Mouse (Mus musculus) heart, postnatal 0 days (tissue): ENCODE measurements around the gene Tmem129. TPM values are rescaled to one million over a fixed set of nuclear protein-coding genes. Genes with fewer than 3 reads are reported as not detected.

Experiments used
- ATAC-seq: fragments of 200-750 bp; cut with Nextera tagmentation; 2 replicates; pipeline ENCODE4 v1.8.0; 2017; ENCODE audit warnings: low read depth, moderate number of reproducible peaks, moderate library complexity; ENCODE audit not compliant: insufficient read depth
- DNase-seq: peaks from one replicate; pipeline ENCODE4 v3.0.0-alpha.2; 2016; ENCODE audit warnings: low spot score
- H3K27ac ChIP-seq: fragments of 300-500 bp; sonication (generic); 2 replicates; pipeline ENCODE4 v1.5.1; 2014; ENCODE audit warnings: low read depth, mild to moderate bottlenecking
- H3K27me3 ChIP-seq: fragments of 300-500 bp; sonication (generic); 2 replicates; pipeline ENCODE4 v1.6.1; 2014; ENCODE audit warnings: low read length, mixed read lengths; ENCODE audit not compliant: control insufficient read depth, insufficient read depth
- H3K36me3 ChIP-seq: fragments of 300-500 bp; sonication (generic); replicated peaks from 2 replicates; pipeline ENCODE4 v1.6.1; 2014; ENCODE audit warnings: low read length, mixed read lengths; ENCODE audit not compliant: control insufficient read depth, insufficient read depth
- H3K4me1 ChIP-seq: fragments of 300-500 bp; sonication (generic); 2 replicates; pipeline ENCODE4 v1.6.1; 2014; ENCODE audit warnings: antibody characterized with exemption; ENCODE audit not compliant: control insufficient read depth, insufficient read depth
- H3K4me2 ChIP-seq: fragments of 300-500 bp; sonication (generic); 2 replicates; pipeline ENCODE4 v1.6.1; 2014; ENCODE audit warnings: low read depth, mild to moderate bottlenecking, low read length, moderate library complexity
- H3K4me3 ChIP-seq: fragments of 300-500 bp; sonication (generic); 2 replicates; pipeline ENCODE4 v1.5.1; 2014; ENCODE audit warnings: low read depth, low read length
- H3K9ac ChIP-seq: fragments of 300-500 bp; sonication (generic); replicated peaks from 2 replicates; pipeline ENCODE4 v1.6.1; 2014; ENCODE audit warnings: low read depth, low read length, mixed read lengths
- H3K9me3 ChIP-seq: fragments of 300-500 bp; sonication (generic); replicated peaks from 2 replicates; pipeline ENCODE4 v1.6.1; 2016; ENCODE audit warnings: low read length; ENCODE audit not compliant: control insufficient read depth
- CTCF ChIP-seq: IDR thresholded peaks from 2 replicates; pipeline ENCODE4 v1.5.1; 2016; ENCODE audit warnings: antibody characterized with exemption, control low read depth, low read depth
- EP300 ChIP-seq: IDR thresholded peaks from 2 replicates; pipeline ENCODE4 v1.6.1; 2016; ENCODE audit warnings: antibody characterized with exemption, low read depth
- whole genome bisulfite sequencing: fragments of 180-500 bp; shearing (Covaris S2); extraction: QIAGEN DNeasy Blood & Tissue Kit; methylation state at CpG from one replicate; pipeline ENCODE4 v1.1.7; 2014; 5-methylcytosine and 5-hydroxymethylcytosine counted together
- polyA plus RNA-seq: library from polyadenylated mRNA; unstranded; fragments of >200 nt; fragmentation: Nextera tagmentation; extraction: Ambion mirVana; gene quantifications from 2 replicates; pipeline ENCODE4 v1.2.1, GENCODE M21; 2015
- total RNA-seq: library from RNA; depleted of rRNA; stranded (reverse); fragments of >200 nt; gene quantifications from 2 replicates; pipeline ENCODE4 v1.2.3, GENCODE M21; 2014; ENCODE audit warnings: low replicate concordance

The Tmem129 gene
- total and polyA plus RNA-seq, 2 experiments from 2014 or later, result 23.8 to 57.9 TPM

- Histone ChIP-seq H3K9ac (no peak overlapping the region), H3K27ac (no peak overlapping the region), H3K4me1 (peaks cover 8% of the 10 kb centered on the region), H3K36me3 (0 out of 2 replicates have a peak, but pooled peaks cover under 1% of the 10 kb centered on the region), H3K9me3 (no peaks in the 10 kb centered on the region), H3K27me3 (no peaks in the 10 kb centered on the region), H3K4me3 (no peak overlapping the region), H3K4me2 (no peak overlapping the region)
- TF ChIP-seq EP300, result no peak
- TF ChIP-seq CTCF, result no peak
- WGBS, result 66% methylated on average over 1 of the region's 1 CpGs
- no peak for ATAC-seq
- no peak for DNase-seq
Measured at GRCm38 (mm10) chr5:33632526-33632925, 25.7 kb downstream of the Tmem129 start.

GRCm38 (mm10) chr5:33630615-33631014 lies 27.6 kb downstream of the Tmem129 start:
- H3K4me2 ChIP-seq, result peak overlapping the region; percentile 82
- peak overlapping the region; percentile 79; the same call in 1 of the 2 replicates for H3K4me3 ChIP-seq
- H3K4me1 ChIP-seq, result peaks cover 8% of the 10 kb centered on the region
- no peaks in the 10 kb centered on the region for H3K27me3 ChIP-seq
- no peak for ATAC-seq
- TF ChIP-seq CTCF (no peak), EP300 (no peak)
- H3K9me3 ChIP-seq, result no peaks in the 10 kb centered on the region
- WGBS, result 54% methylated on average over 4 of the region's 4 CpGs
- H3K9ac ChIP-seq, result peak overlapping the region; percentile 38; the same call in 1 of the 2 replicates
- H3K36me3 ChIP-seq, result no peaks in the 10 kb centered on the region
- no peak for DNase-seq
- peak overlapping the region; percentile 86 for H3K27ac ChIP-seq

DNA sequence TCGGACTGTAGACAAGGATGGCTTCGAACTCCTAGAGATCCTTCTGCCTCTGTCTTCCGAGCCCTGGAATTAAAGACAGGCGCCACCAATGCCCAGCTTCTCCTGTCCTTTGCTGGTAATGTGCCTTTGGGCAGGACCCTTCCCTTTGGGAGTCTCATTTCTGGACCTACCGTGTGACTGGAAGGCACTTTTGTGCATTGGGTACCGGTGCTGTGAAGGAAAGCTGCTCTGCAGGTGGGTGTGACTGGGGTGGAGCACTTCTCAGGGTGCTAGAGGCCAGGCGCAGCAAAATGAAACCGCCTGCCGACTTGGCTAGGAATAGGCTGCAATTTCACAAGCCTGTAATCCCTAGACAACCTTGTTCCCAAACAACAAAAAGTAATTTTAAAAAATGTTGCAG lies 28.2 kb downstream of the Tmem129 start:
- TF ChIP-seq EP300 (no peak), CTCF (no peak)
- Histone ChIP-seq H3K27me3 (no peaks in the 10 kb centered on the region), H3K9ac (peak overlapping the region; percentile 59), H3K4me1 (peaks cover 8% of the 10 kb centered on the region), H3K4me3 (peak overlapping the region; percentile 79), H3K27ac (peak overlapping the region; percentile 86), H3K4me2 (peak overlapping the region; percentile 82), H3K9me3 (no peaks in the 10 kb centered on the region), H3K36me3 (no peaks in the 10 kb centered on the region)
- WGBS, result 2% methylated on average over 9 of the region's 9 CpGs
- ATAC-seq (no peak), DNase-seq (no peak)

DNA sequence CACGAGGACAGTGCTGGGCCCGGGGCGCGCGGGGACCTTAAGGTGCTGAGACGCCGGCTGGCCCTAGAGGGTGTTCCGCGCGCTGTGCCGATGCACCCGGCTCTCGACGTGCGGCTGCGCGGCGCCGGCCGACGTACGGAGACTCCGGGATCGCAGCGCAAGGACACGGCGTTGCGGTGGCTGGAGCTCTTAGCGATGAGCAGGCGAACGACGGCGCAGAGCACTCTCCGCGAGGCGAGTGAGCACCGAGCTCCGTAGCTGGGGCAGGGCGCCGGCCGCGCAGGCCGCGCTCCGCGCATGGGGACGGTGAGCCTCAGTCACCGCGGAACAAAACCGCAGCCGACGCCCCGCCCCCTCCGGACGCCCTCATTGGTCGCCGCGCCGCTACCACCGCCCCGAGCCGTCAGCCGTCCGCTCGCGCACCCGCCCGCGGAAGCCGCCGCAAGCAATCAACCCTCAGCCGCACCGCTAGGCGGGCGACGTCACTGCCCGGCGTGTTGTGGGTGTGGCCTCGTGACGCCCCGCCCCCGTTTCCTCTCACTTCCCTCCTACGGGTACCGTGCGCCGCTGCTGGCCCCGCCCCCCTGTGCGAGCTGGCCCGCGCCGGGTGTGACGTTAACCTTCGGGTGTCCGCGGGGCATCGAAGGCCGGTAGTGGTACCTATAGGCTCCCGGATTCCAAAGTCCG lies 28.8 kb downstream of the Tmem129 start, which contains the start of the genes Fam53a and Gm9903:
Gene Fam53a (minus strand): TSS at position 335 of the 687 bp plus-strand sequence.
Gene Gm9903 (plus strand): TSS at position 625 of the 687 bp plus-strand sequence.
- peak within 1 kb of the TSS; percentile 79 for H3K9ac ChIP-seq
- TF ChIP-seq CTCF, result no peak
- peak; percentile 45; the same call in 1 of the 2 replicates for TF ChIP-seq EP300
- H3K4me1 ChIP-seq, result peaks cover 8% of the 10 kb centered on the region
- ATAC-seq (peak; percentile 96), DNase-seq (peak; percentile 94)
- H3K36me3 ChIP-seq, result no peaks in the 10 kb centered on the region
- no peaks in the 10 kb centered on the region for H3K27me3 ChIP-seq
- H3K27ac ChIP-seq, result peak within 1 kb of the TSS; percentile 94
- under 1% methylated on average over 91 of the region's 99 CpGs for WGBS
- H3K9me3 ChIP-seq, result no peaks in the 10 kb centered on the region
- H3K4me3 ChIP-seq, result peak within 1 kb of the TSS; percentile 79
- H3K4me2 ChIP-seq, result peak within 1 kb of the TSS; percentile 90

DNA sequence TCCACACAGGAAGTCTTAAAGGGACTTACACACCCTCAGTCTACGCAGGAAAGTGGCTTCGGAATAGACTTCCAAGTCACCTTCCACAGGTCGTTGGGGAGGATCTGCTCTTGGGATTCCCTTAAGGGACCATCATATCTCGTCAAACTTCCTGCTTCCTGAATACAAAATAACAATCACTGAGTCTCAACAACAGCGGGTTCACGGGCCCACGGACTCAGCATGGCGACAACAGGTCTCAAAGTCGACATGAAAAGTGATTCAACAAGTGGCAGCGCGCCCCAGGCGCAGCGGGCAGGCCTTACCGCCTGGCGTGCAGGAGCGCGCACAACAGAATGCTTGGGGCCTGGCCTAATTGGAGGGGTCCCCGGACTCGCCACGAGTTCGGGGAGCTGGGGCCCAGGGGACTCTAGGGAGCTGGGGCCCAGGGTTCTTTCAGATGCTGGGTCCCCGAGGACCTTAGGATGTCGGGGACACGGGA lies 29.4 kb downstream of the Tmem129 start:
- H3K9ac ChIP-seq, result peak overlapping the region; percentile 79
- ATAC-seq (peak; percentile 33), DNase-seq (peak; percentile 47)
- no peak for TF ChIP-seq CTCF
- no peak for TF ChIP-seq EP300
- no peaks in the 10 kb centered on the region for H3K9me3 ChIP-seq
- H3K27me3 ChIP-seq, result no peaks in the 10 kb centered on the region
- H3K4me1 ChIP-seq, result peaks cover 8% of the 10 kb centered on the region
- H3K36me3 ChIP-seq, result no peaks in the 10 kb centered on the region
- WGBS, result 0% methylated on average over 24 of the region's 24 CpGs
- peak overlapping the region; percentile 79 for H3K4me3 ChIP-seq
- H3K27ac ChIP-seq, result peak overlapping the region; percentile 94
- peak overlapping the region; percentile 90 for H3K4me2 ChIP-seq
